Mouse (Mus musculus) hindbrain, embryonic 16.5 days (tissue): ENCODE measurements around the gene 2010111I01Rik. TPM values are rescaled to one million over a fixed set of nuclear protein-coding genes. Genes with fewer than 3 reads are reported as not detected.

Experiments used
- ATAC-seq: fragments of 200-750 bp; cut with Nextera tagmentation; 2 replicates; pipeline ENCODE4 v1.8.0; 2017; ENCODE audit warnings: moderate TSS enrichment, moderate library complexity
- H3K27ac ChIP-seq: fragments of 300-500 bp; sonication (generic); 2 replicates; pipeline ENCODE4 v1.5.1; 2014; ENCODE audit warnings: low read depth, mild to moderate bottlenecking, control low read depth, low read length, moderate library complexity
- H3K27me3 ChIP-seq: fragments of 300-500 bp; sonication (generic); replicated peaks from 2 replicates; pipeline ENCODE4 v1.6.1; 2014; ENCODE audit warnings: low read length; ENCODE audit not compliant: control insufficient read depth, insufficient read depth
- H3K36me3 ChIP-seq: fragments of 300-500 bp; sonication (generic); 2 replicates; pipeline ENCODE4 v1.6.1; 2014; ENCODE audit warnings: mild to moderate bottlenecking, low read length, moderate library complexity, mixed read lengths; ENCODE audit not compliant: control insufficient read depth, insufficient read depth
- H3K4me1 ChIP-seq: fragments of 300-500 bp; sonication (generic); 2 replicates; pipeline ENCODE4 v1.6.1; 2014; ENCODE audit warnings: low read depth, low read length; ENCODE audit not compliant: control insufficient read depth, insufficient read depth
- H3K4me2 ChIP-seq: fragments of 300-500 bp; sonication (generic); 2 replicates; pipeline ENCODE4 v1.6.1; 2014; ENCODE audit warnings: mild to moderate bottlenecking, low read length, control low read depth, moderate library complexity
- H3K4me3 ChIP-seq: fragments of 300-500 bp; sonication (generic); 2 replicates; pipeline ENCODE4 v1.5.1; 2014; ENCODE audit warnings: mild to moderate bottlenecking, low read length, control low read depth, moderate library complexity
- H3K9ac ChIP-seq: fragments of 300-500 bp; sonication (generic); 2 replicates; pipeline ENCODE4 v1.6.1; 2014; ENCODE audit warnings: low read depth, mild to moderate bottlenecking, control low read depth, low read length, moderate library complexity
- H3K9me3 ChIP-seq: fragments of 300-500 bp; sonication (generic); 2 replicates; pipeline ENCODE4 v1.6.1; 2014; ENCODE audit warnings: mild to moderate bottlenecking, low read length, moderate library complexity; ENCODE audit not compliant: control insufficient read depth
- WGBS: fragments of 180-500 bp; shearing (Covaris S2); extraction: QIAGEN DNeasy Blood & Tissue Kit; methylation state at CpG from one replicate; pipeline ENCODE4 v1.1.7; 2014; 5-methylcytosine and 5-hydroxymethylcytosine counted together
- polyA plus RNA-seq: library from polyadenylated mRNA; unstranded; fragments of >200 nt; fragmentation: Nextera tagmentation; extraction: Ambion mirVana; gene quantifications from 2 replicates; pipeline ENCODE4 v1.2.1, GENCODE M21; 2015

2010111I01Rik gene
- polyA plus RNA-seq, 1 experiment from 2014 or later: 28.6 TPM

DNA sequence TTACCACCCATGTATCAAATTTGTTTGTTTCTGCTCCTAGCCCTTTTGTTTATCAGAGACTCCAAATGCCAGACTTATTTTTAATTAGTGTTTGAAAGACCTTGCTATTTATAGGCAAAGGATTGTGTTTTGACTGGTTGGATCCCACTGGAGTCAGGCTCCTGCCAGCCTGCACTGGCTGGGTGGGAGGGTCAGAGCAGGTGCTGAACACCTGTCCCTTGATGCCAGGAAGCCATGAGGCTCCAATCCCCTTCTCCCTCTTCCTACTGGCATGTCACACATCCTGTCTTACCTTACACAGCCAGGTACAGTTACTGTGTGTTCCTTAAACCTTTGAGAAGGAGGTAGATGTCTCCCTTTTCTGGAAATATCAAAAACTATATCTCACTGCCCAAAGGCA, 318.5 kb downstream of the 2010111I01Rik start:
- no peak overlapping the region for H3K4me3 ChIP-seq
- no peak overlapping the region for H3K27ac ChIP-seq
- H3K36me3 ChIP-seq: no peaks in the 10 kb centered on the region
- H3K4me2 ChIP-seq: no peak overlapping the region
- no peak for ATAC-seq
- H3K9me3 ChIP-seq: no peaks in the 10 kb centered on the region
- no peaks in the 10 kb centered on the region for H3K27me3 ChIP-seq
- no peak overlapping the region for H3K9ac ChIP-seq
- peaks cover 10% of the 10 kb centered on the region for H3K4me1 ChIP-seq

DNA sequence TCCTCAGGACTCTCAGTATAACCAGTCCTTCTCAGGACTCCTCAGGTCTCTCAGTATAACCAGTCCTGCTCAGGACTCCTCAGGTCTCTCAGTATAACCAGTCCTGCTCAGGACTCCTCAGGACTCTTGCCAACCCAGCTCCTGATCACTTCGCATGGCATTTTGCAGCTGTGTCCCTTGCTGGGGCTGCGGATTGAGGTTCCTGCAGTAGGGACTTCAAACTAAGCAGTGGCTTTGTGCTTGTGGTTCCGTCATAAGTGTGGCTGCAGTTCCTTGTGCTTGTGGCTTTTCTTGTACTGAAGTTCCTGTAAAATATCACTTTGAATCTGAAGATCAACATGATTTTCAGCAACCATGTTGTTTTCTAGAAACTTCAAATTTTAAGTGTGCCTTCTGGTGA, 320.1 kb downstream of the 2010111I01Rik start:
- no peaks in the 10 kb centered on the region for H3K36me3 ChIP-seq
- H3K4me2 ChIP-seq: no peak overlapping the region
- H3K9ac ChIP-seq: no peak overlapping the region
- ATAC-seq: no peak
- H3K4me1 ChIP-seq: 0 out of 2 replicates have a peak, but pooled peaks cover 4% of the 10 kb centered on the region
- 96% methylated on average over 3 of the region's 3 CpGs for WGBS
- no peaks in the 10 kb centered on the region for H3K9me3 ChIP-seq
- H3K4me3 ChIP-seq: no peak overlapping the region
- H3K27me3 ChIP-seq: no peaks in the 10 kb centered on the region
- H3K27ac ChIP-seq: no peak overlapping the region

DNA sequence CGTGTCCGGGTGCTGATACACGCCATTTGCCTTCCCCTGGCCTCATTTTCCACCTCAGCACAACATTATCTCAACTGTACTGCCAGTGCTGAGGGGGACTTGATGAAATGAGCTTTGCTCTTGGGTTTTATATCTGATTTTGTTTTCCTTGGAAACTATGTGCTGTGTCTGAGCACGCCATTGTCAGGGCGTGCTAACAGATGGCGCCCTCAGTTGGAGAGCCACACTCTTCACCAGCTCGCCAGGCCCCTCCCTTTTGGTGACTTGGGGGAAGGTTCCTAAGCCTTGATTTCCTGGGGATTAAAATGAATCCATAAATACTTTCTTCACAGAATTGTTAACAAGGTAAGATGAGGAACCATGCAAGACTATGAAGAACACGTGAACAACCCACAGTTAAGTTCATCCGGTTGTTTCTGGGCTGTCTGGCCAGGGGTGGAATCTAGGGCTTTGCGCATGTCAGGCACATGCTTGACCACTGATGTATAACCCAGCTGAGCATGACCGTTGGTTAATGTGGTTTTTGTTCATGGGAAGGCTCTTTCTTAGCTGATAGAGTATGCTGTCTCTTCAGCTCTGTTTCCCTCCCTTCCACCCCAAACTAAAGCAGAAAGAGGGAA, 321.9 kb downstream of the 2010111I01Rik start:
- H3K4me1 ChIP-seq: 0 out of 2 replicates have a peak, but pooled peaks cover 7% of the 10 kb centered on the region
- no peak overlapping the region for H3K9ac ChIP-seq
- H3K4me2 ChIP-seq: no peak overlapping the region
- H3K27me3 ChIP-seq: no peaks in the 10 kb centered on the region
- WGBS: 83% methylated on average over 11 of the region's 11 CpGs
- H3K36me3 ChIP-seq: no peaks in the 10 kb centered on the region
- ATAC-seq: no peak
- H3K9me3 ChIP-seq: no peaks in the 10 kb centered on the region
- no peak overlapping the region for H3K27ac ChIP-seq
- H3K4me3 ChIP-seq: no peak overlapping the region

DNA sequence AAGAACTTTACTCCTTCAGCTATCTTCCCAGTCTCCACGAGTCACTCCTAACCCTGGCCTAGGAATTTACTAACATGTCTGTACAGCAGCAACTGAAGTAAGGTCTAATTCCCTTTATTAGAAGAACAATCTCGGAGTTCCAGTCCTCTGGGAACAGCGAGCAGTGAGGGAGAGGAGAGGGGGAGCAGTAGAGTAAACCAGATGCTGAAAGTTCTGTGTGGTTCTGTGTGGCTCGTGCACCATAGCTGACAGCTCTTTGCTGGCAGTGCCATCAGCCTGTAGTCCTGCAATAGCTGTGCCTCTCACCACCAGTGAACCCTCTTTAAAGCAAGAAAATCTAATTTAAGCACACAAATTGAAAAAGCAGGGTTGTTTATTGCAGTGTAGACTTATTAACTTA, 324.5 kb downstream of the 2010111I01Rik start:
- WGBS: 46% methylated on average over 4 of the region's 4 CpGs
- no peak overlapping the region for H3K27ac ChIP-seq
- H3K27me3 ChIP-seq: no peaks in the 10 kb centered on the region
- no peak for ATAC-seq
- H3K4me1 ChIP-seq: peaks cover 7% of the 10 kb centered on the region
- no peak overlapping the region for H3K4me2 ChIP-seq
- H3K9me3 ChIP-seq: no peaks in the 10 kb centered on the region
- H3K9ac ChIP-seq: no peak overlapping the region
- H3K36me3 ChIP-seq: no peaks in the 10 kb centered on the region
- no peak overlapping the region for H3K4me3 ChIP-seq

DNA sequence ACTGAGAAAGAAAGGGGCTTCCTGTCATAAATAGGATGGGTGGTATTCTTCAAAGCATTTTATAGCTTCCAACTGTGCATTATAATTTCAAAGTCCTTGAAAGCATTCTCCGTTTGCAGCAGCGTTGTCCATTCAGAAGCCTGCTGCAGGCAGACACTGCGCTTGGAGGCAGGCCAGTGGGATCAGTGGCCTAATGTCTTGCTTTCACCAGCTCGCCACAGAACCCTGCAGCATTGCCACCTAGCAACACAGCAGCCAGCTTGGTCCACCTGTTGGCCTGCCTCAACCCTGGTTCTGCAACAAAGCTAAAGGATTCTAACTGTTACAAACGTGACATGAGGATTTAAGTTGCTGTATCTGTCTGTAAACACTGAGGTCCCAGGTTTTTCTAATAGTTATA, 325.0 kb downstream of the 2010111I01Rik start:
- Histone ChIP-seq H3K9me3 (no peaks in the 10 kb centered on the region), H3K36me3 (no peaks in the 10 kb centered on the region), H3K4me2 (no peak overlapping the region), H3K9ac (no peak overlapping the region; the same call in 1 of the 2 replicates), H3K27me3 (no peaks in the 10 kb centered on the region), H3K27ac (no peak overlapping the region), H3K4me1 (peaks cover 8% of the 10 kb centered on the region), H3K4me3 (no peak overlapping the region)
- WGBS: 45% methylated on average over 5 of the region's 5 CpGs
- ATAC-seq: no peak

DNA sequence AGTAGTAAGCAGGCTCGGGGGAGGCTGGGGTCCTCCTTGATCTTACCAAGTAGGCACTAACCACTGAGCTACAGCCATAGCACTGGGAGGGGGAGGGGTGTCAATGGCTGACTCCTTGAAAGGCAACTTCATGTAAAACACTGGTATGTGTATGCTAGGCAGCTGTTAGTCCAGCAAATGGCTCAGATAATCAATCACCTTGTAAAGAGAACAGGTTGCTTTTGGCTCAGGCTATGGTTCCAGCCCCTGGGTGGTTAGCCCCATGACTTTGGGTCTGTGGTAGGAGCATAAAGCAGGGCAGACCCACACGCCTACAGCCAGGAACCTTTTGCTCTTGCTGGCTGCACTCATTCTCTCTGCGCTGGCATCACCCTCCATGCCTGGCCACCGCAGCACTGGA, 325.4 kb downstream of the 2010111I01Rik start:
- Histone ChIP-seq H3K4me1 (peaks cover 11% of the 10 kb centered on the region), H3K9ac (no peak overlapping the region), H3K27ac (no peak overlapping the region), H3K27me3 (no peaks in the 10 kb centered on the region), H3K4me2 (no peak overlapping the region), H3K4me3 (no peak overlapping the region), H3K36me3 (no peaks in the 10 kb centered on the region), H3K9me3 (no peaks in the 10 kb centered on the region)
- 92% methylated on average over 4 of the region's 4 CpGs for WGBS
- no peak for ATAC-seq

DNA sequence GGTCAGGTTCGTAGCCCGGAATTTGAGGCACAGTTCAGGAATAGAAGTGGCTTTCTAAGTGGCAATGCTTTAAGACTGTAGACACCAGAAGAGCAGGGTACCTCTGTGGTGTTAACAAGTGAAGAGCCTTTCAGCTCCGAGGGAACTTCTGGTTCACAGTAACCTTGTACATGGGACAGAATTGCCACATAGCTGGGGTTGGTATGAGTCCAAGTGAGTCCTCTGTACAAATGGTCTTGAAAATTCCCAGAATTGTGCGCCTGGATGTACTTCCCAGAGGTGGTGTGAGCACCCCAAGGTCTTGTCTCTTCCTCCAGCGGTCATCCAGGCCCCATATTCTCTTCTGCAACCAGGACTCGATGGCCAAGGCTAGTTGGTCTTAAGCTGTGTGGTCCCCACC, 326.3 kb downstream of the 2010111I01Rik start:
- Histone ChIP-seq H3K4me2 (no peak overlapping the region), H3K27me3 (no peaks in the 10 kb centered on the region), H3K27ac (no peak overlapping the region), H3K4me1 (peaks cover 11% of the 10 kb centered on the region), H3K9me3 (no peaks in the 10 kb centered on the region), H3K4me3 (no peak overlapping the region), H3K36me3 (no peaks in the 10 kb centered on the region), H3K9ac (no peak overlapping the region)
- 97% methylated on average over 6 of the region's 6 CpGs for WGBS
- ATAC-seq: no peak

DNA sequence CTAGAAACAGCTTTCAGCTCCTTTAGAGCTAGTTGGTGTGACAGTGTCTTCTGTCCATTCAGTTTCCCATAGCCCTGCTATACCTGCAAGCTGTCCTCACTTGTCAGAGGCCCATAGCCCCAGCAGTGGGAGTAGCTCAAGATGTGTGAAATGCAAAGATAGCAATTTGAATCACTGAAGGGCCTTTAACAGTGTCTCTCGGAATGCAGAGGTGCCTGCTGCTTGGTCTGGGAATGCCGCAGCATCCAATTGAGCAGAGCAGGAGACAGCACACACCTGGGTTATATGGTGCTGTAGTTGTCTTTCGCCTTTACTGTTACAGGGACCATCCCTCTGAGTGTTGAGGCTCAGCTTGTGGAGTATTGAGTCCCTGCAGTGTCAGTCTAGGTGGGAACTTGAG, 329.0 kb downstream of the 2010111I01Rik start:
- peaks cover 11% of the 10 kb centered on the region for H3K4me1 ChIP-seq
- H3K27ac ChIP-seq: peak overlapping the region; percentile 12; the same call in 1 of the 2 replicates
- 32% methylated on average over 3 of the region's 3 CpGs for WGBS

DNA sequence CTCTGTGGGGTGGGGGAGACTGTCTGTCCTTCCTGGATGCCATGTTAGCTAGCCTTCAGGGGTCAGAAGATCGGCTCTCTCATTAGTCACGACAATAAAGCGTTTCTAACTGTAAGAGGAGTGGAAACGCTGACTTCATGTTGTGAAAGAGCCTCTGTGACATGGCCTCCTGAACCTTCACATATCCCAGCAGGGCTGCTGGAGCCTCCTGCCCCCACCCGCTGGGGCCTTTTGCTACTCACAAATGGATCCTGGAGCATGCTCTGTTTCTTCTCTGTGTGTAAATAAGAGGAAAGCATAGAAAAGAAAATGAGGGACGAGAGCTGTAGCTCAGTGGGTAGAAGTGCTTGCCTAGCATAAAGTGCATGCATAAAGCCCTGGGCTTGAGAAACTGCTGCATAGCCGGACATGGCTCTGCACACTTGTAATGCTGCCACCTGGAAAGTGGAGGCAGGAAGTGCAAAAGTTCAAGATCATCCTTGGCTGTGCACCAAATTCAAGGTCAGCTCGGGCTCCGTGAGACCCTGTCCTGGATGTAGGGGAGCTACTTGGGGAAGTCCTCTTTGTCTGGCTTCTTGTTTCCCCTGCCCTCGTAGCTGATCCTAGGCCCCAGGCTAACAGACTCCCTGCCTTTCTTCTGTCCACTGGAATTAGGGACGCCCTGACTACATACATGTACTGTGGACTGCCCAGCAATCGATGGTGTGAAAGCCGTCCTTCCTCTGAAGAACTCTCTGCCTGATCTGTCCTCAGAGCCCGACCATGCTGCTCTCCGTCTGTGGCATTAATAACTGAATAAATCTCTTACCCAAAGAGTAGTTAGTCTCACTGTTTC, 329.9 kb downstream of the 2010111I01Rik start:
- peak; percentile 25; the same call in 1 of the 2 replicates for ATAC-seq
- H3K4me3 ChIP-seq: no peak overlapping the region
- H3K27ac ChIP-seq: no peak overlapping the region
- no peaks in the 10 kb centered on the region for H3K9me3 ChIP-seq
- 19% methylated on average over 15 of the region's 15 CpGs for whole genome bisulfite sequencing
- no peak overlapping the region for H3K9ac ChIP-seq
- 0 out of 2 replicates have a peak, but pooled peaks cover 6% of the 10 kb centered on the region for H3K36me3 ChIP-seq
- H3K4me1 ChIP-seq: peaks cover 8% of the 10 kb centered on the region
- no peak overlapping the region for H3K4me2 ChIP-seq
- H3K27me3 ChIP-seq: no peaks in the 10 kb centered on the region

More for the DNA sequence above, 329.0 kb downstream of the 2010111I01Rik start:
- Histone ChIP-seq H3K9me3 (no peaks in the 10 kb centered on the region), H3K4me3 (no peak overlapping the region), H3K36me3 (0 out of 2 replicates have a peak, but pooled peaks cover under 1% of the 10 kb centered on the region), H3K9ac (0 out of 2 replicates have a peak overlapping the region, but pooled peaks have one; percentile 19), H3K4me2 (no peak overlapping the region), H3K27me3 (no peaks in the 10 kb centered on the region)
- ATAC-seq: no peak
